Mouse (Mus musculus) lung, postnatal 4 days (tissue): ENCODE results near the gene Mgst2.

Source experiments
- DNase-seq, 2 experiments: peaks; one replicate each; pipeline ENCODE4 v3.0.0; 2021

Mgst2 gene

GRCm38 (mm10) chr3:51659415-51659814 lies 745 bp upstream of the Mgst2 start:
- DNase-seq = no peak

- DNase-seq = peak; percentile 25 to 38
Measured at GRCm38 (mm10) chr3:51660821-51661276, 689 bp downstream of the Mgst2 start.

DNA sequence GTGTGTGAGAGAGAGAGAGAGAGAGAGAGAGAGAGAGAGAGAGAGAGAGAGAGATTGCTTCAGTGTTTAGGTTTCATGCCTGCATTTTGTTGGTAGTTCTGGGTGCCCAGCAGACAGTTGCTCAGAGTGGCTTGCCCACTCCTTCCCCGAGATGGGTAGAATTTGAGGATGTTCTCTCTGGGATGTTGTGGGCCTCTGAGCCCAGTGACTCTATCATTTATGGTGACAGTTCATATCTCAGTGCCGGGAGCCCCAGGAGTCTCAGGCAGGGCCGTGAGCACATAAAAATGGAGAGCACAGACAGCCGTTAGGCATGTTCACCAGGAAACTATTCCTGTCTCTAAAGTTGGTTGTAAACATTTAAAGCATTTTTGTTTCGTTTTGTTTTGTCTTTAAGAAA lies 1.2 kb downstream of the Mgst2 start:
- peak in 1 of 2 experiments; percentile 17 for DNase-seq

- DNase-seq = peak in 1 of 2 experiments; percentile 26
Measured at GRCm38 (mm10) chr3:51661880-51662550, 1.9 kb downstream of the Mgst2 start.

DNA sequence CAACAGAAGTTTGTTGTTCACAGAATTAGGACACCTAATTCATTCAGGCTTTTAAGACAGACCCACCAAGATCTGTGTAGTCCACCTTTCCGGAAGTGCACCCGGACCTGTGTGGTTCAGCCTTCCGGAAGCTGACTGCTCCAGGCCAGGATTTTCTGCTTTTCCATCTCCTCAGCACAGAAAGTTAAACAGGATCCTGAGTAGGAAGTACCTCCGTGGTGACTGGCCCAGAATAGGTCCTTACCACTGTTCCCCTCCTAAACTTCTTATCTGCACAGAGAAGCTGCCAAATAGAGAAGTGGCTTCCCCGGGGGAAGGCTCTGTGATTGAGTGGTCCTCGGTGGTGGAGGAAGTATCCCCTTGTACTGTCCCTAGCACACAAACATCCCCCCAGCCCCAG lies 2.4 kb downstream of the Mgst2 start:
- DNase-seq = peak in 1 of 2 experiments; percentile 36

- DNase-seq = no peak
Measured at GRCm38 (mm10) chr3:51668607-51669006, 8.4 kb downstream of the Mgst2 start.

DNA sequence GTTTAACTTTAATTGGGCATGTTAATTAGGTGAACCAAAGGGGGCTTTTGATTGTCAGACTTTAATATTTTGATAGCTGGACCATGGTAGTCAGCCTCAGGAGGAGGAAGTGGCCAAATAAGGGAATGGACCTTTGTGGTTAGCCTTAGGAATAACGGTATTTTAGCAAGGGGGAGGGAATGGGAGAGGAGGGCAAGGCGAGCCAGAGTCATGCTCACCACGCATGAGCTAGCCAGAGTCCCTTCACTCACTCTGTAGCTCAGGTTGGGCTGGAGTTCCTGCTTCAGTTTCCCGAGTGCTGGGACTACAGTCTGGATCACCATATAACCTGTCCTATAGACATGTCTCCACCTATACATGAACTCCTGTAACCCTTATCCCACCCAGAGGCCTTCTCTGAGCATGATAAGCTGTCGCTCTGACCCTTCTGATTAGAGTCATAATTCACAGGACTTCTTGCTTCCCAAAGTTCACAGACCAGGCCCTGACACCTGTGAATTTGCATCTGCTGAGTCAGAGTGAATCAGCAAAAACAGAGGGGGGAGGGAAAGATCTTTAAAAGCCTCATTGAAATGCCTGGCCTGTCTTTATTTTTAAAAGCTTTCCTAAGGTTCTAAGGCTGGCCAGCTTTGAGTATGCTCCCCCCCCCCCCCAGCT lies 10.4 kb downstream of the Mgst2 start:
- no peak for DNase-seq

GRCm38 (mm10) chr3:51671071-51671469 lies 10.9 kb downstream of the Mgst2 start:
- no peak for DNase-seq

GRCm38 (mm10) chr3:51672631-51673030 lies 12.5 kb downstream of the Mgst2 start:
- no peak for DNase-seq

DNA sequence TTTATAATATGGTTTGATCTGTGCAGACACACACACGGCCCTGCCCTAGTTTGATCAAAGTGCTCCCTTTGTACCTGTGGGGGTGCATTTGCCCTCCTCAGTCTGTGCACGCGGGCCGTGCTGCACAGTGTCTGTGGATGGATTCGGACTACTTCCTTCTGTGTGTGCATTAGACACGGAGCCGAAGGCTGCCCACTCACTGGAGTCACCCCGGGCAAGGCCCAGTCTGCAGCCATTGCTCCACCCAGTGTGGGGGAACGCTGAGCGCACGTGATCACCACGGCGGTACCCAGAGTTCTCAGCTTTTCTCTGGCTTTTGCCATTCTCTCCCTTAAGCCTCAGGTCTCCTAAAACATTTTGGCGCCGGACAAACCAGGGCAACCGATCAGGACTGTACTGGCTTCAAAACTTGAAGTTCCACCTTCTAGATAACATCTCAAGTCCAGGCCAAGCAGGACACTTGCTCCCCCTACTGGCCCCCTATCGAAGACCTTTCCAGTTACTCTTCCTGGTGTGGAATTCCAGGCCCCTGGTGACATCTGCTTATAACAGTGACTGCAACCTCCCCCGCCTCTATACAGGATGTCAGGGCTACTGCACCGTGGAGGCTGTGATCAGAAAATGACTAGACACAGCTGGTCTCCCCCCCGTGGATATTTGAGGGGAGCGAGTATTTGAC lies 13.4 kb downstream of the Mgst2 start:
- DNase-seq = peak; percentile 59 to 78

GRCm38 (mm10) chr3:51674963-51675362 lies 14.8 kb downstream of the Mgst2 start:
- DNase-seq = no peak

DNA sequence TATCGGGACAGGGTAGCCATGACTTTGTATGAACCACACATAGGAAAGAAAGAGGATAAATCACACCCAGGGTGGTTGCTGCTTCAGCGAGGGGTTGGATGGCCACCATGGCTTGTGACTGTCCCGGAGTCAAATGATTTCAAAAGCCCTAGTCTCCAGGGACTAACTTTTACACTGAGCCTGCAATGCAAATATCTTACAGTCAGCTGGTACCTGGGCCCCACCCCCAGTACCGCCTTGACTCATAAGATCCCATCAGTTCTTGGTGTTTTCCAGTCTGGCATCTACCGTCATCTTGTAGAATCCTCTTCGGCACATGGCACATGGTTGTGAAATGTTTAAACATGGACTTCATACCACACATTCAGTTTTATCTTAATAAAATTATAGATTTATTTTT lies 25.4 kb downstream of the Mgst2 start:
- no peak for DNase-seq

GRCm38 (mm10) chr3:51686316-51686715 lies 26.2 kb downstream of the Mgst2 start:
- no peak for DNase-seq

DNA sequence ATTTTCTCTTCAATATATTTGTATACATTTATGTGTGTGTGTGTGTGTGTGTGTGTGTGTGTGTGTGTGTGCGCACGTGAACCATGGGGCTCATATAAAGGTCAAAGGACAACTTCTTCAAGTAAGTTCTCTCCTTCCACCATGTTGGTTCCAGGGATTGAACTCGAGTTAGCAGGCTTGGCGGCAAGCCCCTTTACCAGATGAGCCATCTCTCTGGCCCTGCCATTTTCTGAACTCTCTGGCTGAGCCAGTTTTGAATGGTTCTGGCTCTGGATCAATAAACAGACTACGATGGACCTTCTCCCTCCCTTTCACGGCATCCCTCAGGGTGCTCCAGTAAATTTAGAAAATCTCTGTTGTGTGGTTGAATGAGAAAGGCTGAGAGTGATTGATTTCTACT lies 26.6 kb downstream of the Mgst2 start:
- DNase-seq = no peak

- peak in 1 of 2 experiments; percentile 34 for DNase-seq
Measured at GRCm38 (mm10) chr3:51688725-51689124, 28.6 kb downstream of the Mgst2 start.

DNA sequence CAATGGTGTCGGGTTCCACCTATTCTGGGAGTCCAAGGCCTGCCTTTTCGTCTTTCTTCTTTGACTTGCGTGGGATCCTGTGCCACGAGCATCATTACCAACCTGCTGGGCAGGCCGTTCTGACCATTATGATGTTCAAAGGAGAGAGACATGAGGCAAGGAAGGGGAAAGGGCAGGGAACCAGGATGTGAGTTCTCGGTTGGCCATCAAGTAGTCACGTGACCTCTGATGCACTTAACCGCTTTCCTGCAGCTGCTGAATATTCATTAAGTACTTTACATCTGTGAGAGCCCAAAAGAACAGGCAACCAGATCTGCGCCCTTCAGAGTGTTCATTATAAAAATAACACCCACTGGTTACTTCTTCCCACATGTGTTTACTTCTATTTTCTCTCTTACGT lies 33.0 kb downstream of the Mgst2 start:
- DNase-seq = no peak

GRCm38 (mm10) chr3:51694576-51694975 lies 34.4 kb downstream of the Mgst2 start:
- no peak for DNase-seq

DNA sequence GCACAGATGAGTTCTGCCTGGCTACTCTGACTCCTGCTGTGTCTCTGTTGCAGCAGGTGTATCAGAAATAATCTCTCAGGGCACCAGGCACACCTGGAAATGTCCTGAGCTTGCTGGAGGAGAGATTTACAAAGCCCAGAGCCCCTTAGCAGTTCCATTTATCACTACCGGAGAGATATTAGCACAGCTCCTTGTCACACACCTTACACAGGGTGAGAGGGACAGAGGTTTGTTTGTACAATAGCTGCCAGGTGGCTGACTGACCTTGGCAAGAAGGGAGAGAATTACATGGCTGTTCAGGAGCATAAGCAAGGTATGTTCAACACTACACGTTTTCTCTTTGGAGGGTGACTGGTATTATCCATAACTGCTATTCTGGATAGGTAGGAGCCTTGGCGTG lies 35.6 kb downstream of the Mgst2 start:
- DNase-seq = no peak

GRCm38 (mm10) chr3:51697931-51698330 lies 37.8 kb downstream of the Mgst2 start:
- DNase-seq = no peak

GRCm38 (mm10) chr3:51700123-51700522 lies 40.0 kb downstream of the Mgst2 start:
- DNase-seq = no peak

DNA sequence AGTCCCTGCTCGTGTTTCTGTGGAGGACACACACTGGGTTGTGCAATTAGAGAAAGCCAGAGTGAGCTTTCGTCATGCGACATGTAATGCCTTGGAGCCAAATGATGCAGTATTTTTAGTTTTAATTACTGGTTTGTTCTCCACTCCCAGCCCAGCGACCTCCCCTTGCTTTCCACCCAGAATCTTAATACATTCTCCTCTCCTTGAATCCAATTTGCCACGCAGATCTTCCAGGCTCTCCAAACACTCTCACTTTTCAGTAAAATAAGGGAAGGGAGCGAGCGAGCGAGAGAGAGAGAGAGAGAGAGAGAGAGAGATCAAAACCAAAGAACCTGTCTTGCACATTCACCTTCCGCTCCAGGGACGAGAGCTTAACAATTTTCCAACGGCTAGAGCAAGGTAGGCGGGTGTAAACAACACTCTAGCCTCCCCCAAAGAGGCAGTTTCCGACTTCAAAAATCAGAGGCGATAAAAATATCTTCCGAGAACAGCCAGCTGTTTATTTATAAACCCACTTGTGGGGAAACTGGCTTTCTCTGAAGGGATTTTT lies 40.6 kb downstream of the Mgst2 start:
- peak in 1 of 2 experiments; percentile 18 for DNase-seq

GRCm38 (mm10) chr3:51701281-51701751 lies 41.2 kb downstream of the Mgst2 start:
- DNase-seq = peak; percentile 81 to 87

DNA sequence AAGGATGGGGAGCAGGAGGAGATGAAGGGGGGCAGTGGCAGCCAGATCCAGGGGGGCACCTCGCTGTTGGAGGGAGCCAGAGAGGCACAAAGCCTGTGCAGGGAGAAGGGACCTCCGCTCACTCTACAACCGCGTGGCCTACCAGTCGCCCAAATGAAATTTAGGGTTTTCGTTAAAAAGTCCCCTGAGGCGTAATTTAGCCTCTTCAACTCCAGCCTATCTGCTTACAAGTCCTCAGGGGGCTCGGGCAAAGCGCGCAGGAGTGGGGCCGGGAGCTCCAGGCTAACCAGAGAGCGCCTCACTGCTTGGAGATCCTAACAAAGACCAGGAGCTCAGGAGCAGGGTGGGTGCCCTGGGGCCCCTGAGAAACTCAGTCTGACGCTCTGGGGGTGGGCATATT lies 41.8 kb downstream of the Mgst2 start:
- DNase-seq = peak; percentile 19 to 42
